Comparison of ENCODE assay signal across 8 mouse cellular contexts in genomic region chr3:122638329-122639196, GRCm38 (mm10). TPM values are rescaled to one million over a fixed set of nuclear protein-coding genes. Genes with fewer than 3 reads are reported as not detected.
DNase-seq lines count a peak whose midpoint lies in the region; ATAC-seq lines count a peak whose summit lies in the region.

No protein-coding gene starts in this region.

- 39% methylated on average over 14 of the region's 14 CpGs for WGBS in hindbrain, embryonic 15.5 days

- H3K27ac ChIP-seq in hindbrain, embryonic 15.5 days (replicated peaks), result no peak overlapping the region

- peak; percentile 85 for ATAC-seq in hindbrain, embryonic 15.5 days (ENCODE audit: low FRiP score, low read depth)

- 0 out of 2 replicates have a peak, but pooled peaks cover 4% of the 10 kb centered on the region for H3K4me1 ChIP-seq in hindbrain, embryonic 15.5 days (replicated peaks)

- DNase-seq in T-cell, adult 2 months (ENCODE audit: low spot score), result peak; percentile 82
- peak; percentile 95 to 97 for DNase-seq in cerebellum, postnatal 36 days
- DNase-seq in gastrocnemius, adult 18-20 months (ENCODE audit: low spot score), result peak; percentile 93
- peak; percentile 84 to 85 for DNase-seq in layer of hippocampus, postnatal 36 days
- DNase-seq in lung, postnatal 36 days, result peak; percentile 100
- peak; percentile 99 for DNase-seq in retina, postnatal 7 days (ENCODE audit: low read depth, low spot score)
- DNase-seq in urinary bladder, adult 18-20 months (ENCODE audit: low spot score in 2 of 2), result peak; percentile 81 to 83

- H3K9ac ChIP-seq in hindbrain, embryonic 15.5 days, result no peak overlapping the region

- no peaks in the 10 kb centered on the region for H3K36me3 ChIP-seq in hindbrain, embryonic 15.5 days

- no peaks in the 10 kb centered on the region for H3K9me3 ChIP-seq in hindbrain, embryonic 15.5 days

- H3K4me2 ChIP-seq in hindbrain, embryonic 15.5 days, result peak overlapping the region; percentile 24; the same call in 1 of the 2 replicates

- H3K4me3 ChIP-seq in hindbrain, embryonic 15.5 days, result no peak overlapping the region

- H3K27me3 ChIP-seq in hindbrain, embryonic 15.5 days, result no peaks in the 10 kb centered on the region

RNA-seq across cellular contexts. Expression of gene Fnbp1l, which starts 19.0 kb away (rescaled TPM):
- total RNA-seq in gastrocnemius, adult 18-20 months (2021), result 1 to 10 TPM; 3.6 to 6.0 TPM
- 177 and 185 TPM in 2 replicates for polyA plus RNA-seq in hindbrain, embryonic 15.5 days (2015; fragmentation: Nextera tagmentation; extraction: Ambion mirVana)
- total RNA-seq in layer of hippocampus, postnatal 36 days (2021), result 10 to 100 TPM; 30.4 to 35.0 TPM

Comparison
In these comparisons a context has a peak if more than half of its experiments do, and no peak if none do; other contexts are left out.
1. RNA of gene Fnbp1l, which starts 19.0 kb away (total RNA-seq): 30.4 to 35.0 TPM in layer of hippocampus, postnatal 36 days; 3.6 to 6.0 TPM in gastrocnemius, adult 18-20 months; every median in the first group is over 4 times any median in the second.
2. Peak in every context shown above with its lines, with median percentiles within 50 percentile points of each other: DNase-seq.